Mouse (Mus musculus) ES-CJ7 (cell line): Measurements from ENCODE around the gene Trim14.

Source experiments
- DNase-seq: peaks from one replicate; pipeline ENCODE4 v3.0.0; 2011; ENCODE audit warnings: low read depth, low spot score

The Trim14 gene

GRCm38 (mm10) chr4:46485696-46486417, 50.1 kb downstream of the Trim14 start:
- peak; percentile 77 for DNase-seq

DNA sequence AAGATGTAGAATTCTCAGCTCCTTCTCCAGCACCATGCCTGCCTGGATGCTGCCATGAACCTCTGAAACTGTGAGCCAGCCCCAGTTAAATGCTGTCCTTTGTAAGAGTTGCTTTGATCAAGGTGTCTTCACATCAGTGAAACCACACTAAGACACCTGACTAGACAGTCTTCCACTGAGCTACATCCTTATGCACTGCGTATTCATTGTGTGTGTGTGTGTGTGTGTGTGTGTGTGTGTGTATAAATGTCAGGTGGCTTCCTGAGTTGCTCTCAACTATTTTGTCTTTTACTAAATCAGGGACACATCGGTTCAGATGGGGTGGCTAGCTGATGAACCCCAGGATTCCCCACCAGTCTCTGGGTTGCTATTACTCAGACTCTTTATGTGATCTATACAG, 56.9 kb downstream of the Trim14 start:
- DNase-seq, result no peak

GRCm38 (mm10) chr4:46475101-46475500, 60.8 kb downstream of the Trim14 start:
- peak; percentile 52 for DNase-seq

DNA sequence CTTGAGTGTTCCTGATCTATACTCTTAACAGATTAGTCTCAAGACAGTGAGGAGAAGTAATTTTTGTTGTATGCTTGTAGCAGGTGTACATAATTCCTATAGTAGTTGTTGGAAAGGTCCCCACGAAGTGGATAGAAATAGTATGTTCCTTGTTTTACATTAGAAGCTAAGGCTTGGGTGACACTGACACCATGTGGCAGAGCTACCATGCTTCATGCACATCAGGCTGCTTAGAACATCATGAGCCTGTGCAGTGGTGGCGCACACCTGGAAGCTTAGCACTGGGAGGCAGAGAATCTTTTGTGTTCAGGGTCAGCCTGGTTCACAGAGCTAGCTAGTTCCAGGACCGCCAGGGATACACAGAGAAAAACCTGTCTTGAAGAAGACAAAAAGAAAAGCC, 70.2 kb downstream of the Trim14 start:
- no peak for DNase-seq

DNA sequence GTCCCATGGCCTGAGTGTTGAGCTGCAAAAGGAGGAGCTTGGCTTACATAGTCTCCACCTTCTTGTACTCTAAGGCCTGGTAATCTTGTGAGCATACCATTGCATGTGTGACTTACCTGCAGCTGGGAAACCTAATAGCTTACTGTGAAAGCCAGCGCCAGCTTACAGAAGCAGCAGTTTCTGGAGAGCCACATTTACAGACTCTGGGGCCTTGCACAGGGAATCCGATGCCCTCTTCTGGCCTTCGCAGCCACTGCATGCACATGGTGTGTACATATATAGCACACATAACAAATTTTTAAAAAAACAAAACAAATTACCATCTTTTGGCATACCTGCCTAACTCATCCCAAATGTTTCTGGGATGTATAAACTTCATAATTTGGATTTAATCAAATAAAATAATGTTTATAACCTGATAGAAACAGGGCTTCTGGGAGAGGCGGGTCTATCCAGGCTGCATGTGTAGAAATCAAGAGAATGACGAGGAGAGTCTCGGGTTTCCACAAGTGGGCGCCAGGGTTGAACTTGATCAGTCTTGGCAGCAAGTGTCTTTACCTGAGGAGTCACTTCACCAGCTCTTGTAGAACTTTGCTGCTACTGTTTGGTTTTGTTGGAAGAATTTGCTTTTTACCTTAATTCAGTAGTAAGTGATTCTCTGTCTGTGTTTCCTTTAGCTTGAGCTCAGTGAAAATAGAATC, 72.7 kb downstream of the Trim14 start:
- DNase-seq, result peak; percentile 66

DNA sequence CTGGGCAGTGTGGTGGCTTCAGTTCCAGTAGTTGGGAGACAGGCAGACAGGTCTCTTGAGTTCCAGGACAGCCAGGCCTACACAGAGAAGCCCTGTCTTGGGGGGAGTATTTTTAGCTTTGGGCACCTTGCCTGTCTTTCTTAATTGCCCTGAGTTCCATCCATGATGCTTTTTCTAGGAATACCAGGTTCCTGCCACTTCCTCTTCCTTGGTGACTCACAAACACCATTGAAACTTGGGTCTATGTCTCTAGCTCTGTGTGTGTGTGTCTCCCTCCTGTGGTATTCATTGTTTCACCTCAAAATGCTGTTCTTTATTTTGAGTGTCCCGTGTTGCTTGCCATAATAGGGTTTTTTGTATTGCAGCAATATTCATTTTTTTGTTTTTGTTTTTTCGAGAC, 77.5 kb downstream of the Trim14 start:
- no peak for DNase-seq

- DNase-seq, result no peak
Observed at GRCm38 (mm10) chr4:46457186-46457585, 78.8 kb downstream of the Trim14 start.

DNA sequence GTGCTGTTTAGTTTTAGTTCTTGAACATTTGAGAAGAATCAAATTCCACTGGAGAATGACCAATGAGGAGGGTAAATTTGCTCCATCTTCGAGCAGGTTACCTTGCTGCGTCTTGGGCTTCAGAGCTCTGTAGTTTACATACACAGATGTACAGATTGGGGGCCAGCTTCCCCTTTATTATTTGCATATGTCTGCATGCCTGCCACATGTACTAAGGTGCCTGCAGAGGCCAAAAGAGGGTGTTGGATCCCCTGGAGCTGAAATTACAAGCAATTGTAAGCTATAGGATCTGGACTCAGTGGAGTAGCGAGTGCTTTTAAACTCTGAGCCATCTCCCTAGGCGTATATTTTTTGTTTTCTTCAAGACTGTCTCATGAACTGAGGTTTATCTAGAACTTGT, 79.2 kb downstream of the Trim14 start:
- no peak for DNase-seq

DNA sequence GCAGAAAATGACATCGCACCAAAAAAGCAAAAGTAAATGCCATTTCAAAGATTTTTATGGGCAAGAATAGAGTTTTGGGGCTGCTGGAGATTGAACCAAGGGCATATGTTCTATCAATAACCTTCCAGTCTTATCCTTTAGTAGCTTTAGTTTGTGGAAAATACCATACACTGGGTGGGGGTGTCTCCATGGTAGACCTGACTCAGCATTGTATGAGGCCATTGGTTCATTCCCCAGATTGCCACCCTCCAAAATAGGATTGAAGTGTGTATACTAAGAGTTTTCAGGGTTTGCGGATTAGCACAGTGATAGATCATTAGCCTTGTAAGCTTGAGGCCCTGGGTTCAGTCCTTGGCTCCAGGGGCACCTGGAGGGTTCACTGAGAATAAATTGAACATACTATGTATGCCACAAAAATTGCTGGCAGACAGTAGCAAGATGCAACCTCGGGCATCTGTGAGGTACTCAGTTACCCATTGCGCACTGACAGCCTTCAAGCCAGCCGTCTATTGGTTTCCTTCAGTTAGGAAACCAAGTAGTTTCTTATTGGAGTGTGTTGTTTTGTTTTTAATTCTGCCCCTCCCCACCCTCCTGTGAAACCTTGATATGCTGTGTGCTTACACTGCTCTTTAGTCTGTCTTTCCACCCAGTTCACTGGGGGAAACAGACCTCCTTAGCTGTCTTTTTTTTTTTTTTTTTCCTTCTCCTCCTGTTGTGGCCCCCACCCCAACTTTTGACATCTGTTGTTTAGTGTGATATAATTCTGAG, 81.7 kb downstream of the Trim14 start:
- no peak for DNase-seq

DNA sequence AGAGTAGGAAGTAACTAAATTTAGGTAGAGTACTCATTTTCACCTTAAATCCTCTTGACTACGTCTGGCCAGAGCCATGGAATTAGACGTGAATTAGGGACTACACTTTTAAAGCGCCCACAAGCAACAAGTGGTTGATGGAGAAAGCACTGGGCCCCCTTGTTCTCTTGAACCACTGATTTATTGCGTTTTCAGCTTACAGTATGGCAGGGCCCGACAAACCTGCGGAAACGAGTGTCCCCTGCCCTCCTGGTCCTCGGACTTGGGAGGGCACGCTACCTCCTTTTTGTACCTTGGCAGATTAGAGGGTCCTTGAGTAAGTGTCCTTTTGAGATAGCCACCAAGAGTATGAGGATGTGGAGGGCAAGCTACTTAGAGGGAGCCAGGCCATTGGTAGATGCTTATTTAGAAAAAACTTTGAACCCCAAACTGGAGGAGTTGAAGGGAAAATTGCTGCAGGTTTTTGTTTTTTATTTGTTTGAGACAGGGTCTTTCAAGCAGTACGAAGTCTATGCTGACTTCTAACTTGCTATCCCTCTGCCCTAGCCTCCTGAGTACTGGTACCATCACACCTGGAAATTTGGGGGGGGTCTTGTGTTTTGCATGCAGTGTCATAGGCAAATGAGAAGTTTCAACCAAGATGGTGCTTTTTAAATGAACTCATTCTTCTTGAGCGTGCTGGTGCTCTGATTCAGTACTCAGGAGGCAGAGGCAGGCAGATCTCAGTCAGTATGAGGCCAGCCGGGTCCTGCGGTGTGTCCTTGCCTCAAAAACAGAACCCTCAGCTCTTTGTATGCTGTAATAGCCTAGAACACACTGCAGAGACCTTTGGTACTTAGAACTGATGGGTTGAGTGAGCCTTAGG, 82.9 kb downstream of the Trim14 start:
- no peak for DNase-seq

DNA sequence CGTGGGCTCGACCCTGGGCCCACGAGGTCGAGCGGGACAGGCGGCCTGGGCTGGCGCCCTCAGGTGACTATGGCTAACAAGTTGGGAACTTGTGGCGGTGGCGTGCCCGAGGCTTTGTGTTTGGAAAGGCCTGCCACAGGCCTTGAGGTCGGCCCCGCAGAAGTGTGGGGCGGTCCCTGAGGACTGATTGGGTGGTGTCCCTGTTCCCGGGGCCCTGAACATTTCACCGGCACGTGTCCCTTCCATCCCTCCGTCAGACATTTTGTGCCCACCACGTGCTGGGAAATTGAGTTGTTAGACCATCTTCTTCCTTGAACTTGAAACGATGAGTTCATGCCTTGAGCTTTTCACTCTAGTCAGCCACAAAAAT, 83.5 kb downstream of the Trim14 start:
- DNase-seq, result peak; percentile 82

- no peak for DNase-seq
Observed at GRCm38 (mm10) chr4:46451758-46452480, 84.0 kb downstream of the Trim14 start.

- no peak for DNase-seq
Observed at GRCm38 (mm10) chr4:46451240-46451757, 84.6 kb downstream of the Trim14 start.

- DNase-seq, result peak; percentile 93
Observed at GRCm38 (mm10) chr4:46450519-46451131, 85.3 kb downstream of the Trim14 start, which contains the start of gene Anp32b. Gene Anp32b, plus strand, starts transcription at chr4:46450902.

DNA sequence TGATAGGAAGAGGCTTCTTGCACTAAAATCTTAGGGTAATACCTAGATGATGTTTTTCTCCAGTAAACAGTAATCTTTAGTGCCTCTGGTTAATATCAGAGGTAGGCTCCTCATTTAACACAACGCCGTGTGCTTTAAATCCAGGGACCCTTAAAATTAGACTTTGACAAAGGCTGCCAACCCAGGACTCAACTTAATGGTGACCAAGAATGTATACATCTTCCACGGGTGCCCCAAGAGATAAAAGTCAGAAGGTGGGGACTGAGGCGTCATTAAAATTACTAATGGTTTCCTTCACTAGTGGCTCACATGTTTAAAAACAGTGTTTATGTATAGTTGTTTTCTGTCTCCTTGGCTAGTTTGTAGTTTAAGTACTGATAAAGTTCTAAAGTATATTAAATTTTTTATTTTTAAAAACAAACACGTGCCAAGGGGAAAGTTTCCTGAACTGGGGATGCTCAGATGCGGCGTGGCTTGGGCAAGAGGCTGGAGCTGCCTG, 85.9 kb downstream of the Trim14 start:
- no peak for DNase-seq

GRCm38 (mm10) chr4:46448886-46449285, 87.1 kb downstream of the Trim14 start:
- DNase-seq, result no peak

DNA sequence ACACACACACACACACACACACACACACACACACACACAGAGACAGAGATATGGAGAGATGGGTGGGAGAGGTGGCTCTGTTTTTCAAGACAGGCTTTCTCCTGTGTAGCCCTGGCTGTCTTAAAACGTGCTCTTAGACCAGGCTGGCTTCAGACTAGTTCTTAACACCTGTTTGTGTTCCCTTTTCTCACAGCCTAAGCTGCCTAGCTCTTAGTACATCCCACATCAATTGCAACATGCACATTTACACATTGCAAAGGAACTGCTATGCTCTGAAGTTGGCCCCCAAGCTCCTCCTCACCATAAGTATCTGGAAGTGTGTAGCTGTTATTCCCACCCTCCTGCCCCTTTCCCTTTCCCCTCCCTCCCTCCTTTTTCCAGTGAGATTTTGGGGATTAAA, 88.5 kb downstream of the Trim14 start:
- DNase-seq, result no peak

DNA sequence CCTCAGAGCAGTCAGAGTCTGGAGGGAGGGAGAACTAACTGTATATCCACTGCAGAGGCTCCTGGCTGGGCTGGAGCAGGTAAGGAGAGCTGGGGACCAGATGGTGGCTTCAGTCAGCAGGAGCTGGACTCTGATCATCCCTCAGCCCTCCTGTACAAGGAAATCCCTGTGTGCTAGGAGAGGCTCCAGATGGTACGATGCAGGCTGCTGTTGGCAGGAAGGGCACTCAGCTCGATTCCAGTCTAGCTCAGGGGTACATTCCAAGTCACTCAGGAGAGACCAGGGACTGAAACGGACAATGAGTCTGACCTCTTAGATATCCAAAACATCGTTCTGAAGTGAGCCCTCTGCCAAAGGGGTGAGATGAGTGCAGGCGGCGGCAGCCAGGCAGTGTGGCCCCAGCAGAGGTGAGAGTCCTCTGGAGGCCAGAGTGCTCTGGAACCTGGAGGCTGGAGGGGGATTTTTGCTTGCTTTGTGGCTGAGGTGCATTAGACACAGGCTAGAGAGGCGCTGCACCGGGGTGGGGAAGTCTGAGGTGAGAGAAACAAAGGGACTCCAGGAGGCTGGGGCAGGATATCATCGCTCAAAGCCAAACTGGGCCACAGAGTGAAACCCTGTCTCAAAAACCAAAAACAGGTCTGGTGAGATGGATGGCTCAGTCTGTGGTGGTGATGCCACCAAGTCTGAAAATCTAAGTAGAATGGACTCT, 90.5 kb downstream of the Trim14 start:
- peak; percentile 29 for DNase-seq
